Mouse (Mus musculus): ENCODE measurements around the gene Cops8. TPM values are rescaled to one million over a fixed set of nuclear protein-coding genes. Genes with fewer than 3 reads are reported as not detected.

Gene Cops8
- total and polyA plus RNA-seq, 3 experiments = 28.5 to 87.7 (median 76.1) TPM

GRCm38 (mm10) chr1:90650781-90651437 lies 48.1 kb downstream of the Cops8 start:
- peak; percentile 58 for DNase-seq

- DNase-seq = peak; percentile 54
Observed at GRCm38 (mm10) chr1:90651781-90652180, 49.0 kb downstream of the Cops8 start.

GRCm38 (mm10) chr1:90652553-90652952 lies 49.8 kb downstream of the Cops8 start:
- peak; percentile 59 for DNase-seq

- no peak for DNase-seq
Observed at GRCm38 (mm10) chr1:90656492-90657245, 53.9 kb downstream of the Cops8 start.

DNA sequence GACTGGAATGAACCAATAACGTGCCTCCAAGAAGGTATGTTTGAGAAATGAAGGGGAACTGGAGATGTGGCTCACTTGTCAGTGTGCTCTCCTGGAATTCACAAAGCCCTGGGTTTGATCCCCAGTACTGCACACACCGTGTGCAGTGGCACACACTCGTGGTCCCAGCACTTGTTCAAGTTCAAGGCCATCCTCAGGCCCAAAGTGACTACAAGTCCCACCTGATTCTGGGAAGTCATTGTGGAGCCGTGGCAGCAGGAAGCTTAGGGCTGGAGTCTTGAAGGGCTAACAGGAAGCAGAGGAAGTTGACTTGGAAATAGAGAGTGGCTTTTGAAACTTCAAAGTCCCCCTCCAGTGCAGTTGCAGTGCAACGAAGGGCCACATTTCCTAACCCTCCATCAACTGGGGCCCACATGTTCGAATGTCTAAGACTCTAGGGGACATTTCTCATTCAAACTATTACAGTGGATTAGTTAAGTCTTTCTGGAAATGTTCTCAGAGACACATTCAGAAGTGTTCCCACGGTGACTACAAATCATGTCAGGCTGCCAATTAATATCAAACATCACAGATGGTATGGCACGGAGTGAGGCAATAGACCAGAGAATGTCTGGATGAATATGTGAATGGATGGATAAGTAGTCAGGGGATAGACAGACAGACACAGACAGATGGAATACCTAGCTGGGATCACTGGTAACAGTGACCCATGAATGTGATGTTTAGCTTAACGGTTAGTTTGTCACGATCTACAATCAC lies 54.7 kb downstream of the Cops8 start:
- DNase-seq = no peak

DNA sequence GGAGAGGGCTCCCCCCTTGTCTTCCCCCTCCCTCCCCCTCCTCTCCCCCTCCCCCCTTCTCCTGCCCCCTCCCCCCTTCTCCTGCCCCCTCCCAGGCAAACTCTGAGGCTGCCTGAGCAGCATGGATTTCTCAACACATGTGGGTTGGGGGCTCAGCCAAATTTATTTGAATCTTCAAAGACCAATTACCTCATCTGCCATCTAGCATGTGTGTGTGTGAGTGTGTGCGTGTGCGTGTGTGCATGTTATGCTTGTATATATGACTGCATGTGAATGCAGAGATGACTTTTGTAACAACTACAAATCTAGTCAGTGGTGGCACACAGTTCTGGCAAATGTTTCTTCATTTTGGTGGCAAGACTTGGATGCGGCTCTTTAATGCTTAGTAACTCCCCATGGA lies 55.8 kb downstream of the Cops8 start:
- DNase-seq = no peak

DNA sequence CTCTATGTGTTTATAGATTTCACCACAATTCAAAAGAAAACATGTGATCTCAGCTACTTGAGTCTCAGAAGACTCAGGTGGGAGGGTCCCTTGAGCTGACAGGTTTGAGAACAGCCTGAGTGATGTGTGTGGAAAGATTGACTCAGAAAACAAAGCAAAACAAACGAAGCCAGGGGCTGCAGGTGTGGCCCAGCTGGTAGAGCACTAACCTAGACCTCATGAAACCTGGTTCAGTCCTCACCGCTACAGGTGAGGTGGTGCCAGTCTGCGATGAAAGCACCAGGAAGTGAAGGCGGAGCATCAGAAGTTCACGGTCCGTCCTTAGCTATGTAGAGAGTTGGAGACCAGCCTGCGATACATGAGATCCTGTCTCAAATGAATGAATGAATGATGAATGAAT lies 57.4 kb downstream of the Cops8 start:
- no peak for DNase-seq

- DNase-seq = no peak
Observed at GRCm38 (mm10) chr1:90662491-90662890, 59.7 kb downstream of the Cops8 start.

Other genes with a start within 250 kb of the Cops8 start
- 10 to 100 TPM; 19.8 to 29.9 TPM for gene Col6a3, start 241.0 kb downstream of the Cops8 start, total RNA-seq (2021)
- gene Col6a3, start 241.0 kb downstream of the Cops8 start, polyA plus RNA-seq (2012; rRNA removed) = 10.6 and 12.3 TPM in 2 replicates

All from adrenal gland, adult 2 months (tissue).